Mouse (Mus musculus) lung, postnatal 4 days (tissue): ENCODE data around the gene Sparcl1.

Experiments used
- DNase-seq, 2 experiments: peaks; one replicate each; pipeline ENCODE4 v3.0.0; 2021

Sparcl1 gene

DNA sequence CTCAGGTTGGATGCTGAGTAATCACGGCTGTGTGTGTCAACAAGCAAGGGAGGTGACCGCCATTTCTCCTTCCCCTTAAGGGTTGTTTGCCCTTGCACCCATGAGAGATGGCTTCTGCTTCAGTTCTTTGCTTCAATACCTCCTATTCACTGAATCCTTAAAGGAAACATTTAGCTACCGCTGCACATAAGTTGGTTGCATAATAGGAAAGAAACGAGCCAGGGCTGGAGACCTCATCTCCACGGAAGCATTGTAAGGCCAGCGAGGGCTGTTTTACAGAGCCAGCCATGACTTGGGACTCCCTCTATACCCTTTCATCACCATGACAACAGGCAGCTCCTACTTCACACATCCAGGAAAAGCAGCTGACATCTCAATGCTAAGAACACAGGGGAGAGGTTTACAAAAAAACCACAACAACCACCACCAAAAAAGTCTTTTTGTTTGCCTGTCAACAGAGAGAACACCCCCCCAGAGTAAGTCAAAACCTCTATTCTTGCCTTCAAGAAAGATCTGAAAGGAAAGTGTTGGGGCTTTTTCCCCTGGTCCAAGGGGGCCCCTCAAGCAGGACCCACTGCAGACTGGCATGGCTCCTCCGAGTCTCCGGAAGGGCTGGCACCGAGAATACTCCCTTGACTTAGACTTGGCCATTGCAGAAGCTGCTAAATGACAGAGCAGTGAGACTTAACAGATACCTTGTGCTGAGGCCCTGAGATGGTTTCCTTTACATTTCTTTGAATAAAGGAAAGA, 3.2 kb downstream of the Sparcl1 start:
- no peak for DNase-seq

DNA sequence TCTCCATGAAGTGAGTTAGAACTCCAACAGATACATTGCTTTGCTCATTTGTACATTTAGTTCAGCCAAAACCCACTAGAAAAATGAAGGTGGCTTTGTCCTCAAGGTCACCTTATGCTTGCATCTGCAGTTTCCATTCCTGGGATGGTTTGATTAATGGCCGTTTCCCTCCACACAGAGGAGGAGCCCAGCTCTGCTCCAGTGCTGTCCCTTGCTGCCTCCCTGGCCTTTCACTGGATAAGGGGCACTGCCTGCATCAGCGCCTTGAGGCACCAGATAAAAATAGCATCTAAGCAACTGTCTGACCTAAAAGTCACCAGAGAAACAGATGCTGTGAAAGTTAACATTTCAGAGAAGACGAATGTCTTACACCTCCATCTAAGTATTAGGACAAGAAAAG, 4.0 kb downstream of the Sparcl1 start:
- DNase-seq = peak; percentile 17 to 35

DNA sequence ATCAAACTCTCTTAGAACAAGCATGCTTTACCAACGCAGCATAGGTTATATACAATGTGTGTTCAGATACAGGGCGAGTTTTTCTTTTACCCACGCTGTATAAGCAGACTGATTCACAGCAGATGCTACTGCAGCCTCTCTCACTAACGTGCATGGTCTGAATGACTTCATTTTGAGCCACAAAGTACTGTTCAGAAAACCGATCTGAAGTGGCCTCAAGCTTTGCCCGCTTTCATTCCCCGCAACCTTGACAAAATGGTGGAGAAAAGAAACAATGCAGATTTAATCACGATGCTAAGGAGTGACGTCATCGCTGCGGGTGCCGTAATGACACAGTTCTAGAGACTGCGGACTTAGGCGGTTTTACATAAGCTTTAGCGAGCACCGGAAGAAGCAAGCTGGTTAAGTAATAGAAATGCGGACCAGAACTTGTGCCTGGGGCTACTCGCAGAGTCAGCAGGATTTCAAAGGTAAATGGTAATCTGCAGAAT, 4.6 kb downstream of the Sparcl1 start:
- DNase-seq = peak in 1 of 2 experiments; percentile 11

DNA sequence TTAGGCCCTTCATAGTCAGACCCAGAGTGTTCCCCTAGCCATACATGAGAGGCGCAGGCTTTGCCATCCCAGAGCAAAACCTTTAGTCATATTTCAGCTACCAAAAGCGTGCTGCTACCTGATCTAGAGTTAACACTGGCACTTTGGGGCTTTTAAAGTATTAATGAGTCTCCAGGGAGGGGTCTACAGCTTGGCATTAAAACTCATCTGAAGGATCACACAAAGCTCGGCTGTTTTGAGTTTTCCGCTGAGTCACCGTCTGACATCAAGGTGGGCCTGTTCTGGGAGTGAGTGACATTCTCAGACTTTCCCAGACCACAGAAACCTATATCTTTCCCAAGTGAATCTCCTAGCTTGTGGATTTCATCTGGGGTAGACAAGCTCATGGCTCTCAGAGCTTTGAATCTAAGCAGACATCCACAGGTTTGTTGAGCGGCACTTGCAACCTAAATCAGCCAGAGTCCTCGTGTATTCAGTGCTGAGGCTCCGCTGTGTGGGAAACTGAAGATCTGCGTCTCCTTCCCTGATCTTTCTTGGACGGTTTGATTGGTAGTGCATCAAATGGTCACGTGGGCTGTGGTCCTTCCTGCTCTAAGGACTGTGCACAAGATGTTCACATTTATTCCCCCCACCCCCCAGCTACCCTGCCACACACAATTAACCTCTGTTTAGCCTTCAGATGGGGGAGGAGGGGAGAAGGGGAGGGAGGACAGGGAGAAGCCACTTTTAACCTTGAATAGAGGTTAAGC, 5.2 kb downstream of the Sparcl1 start:
- DNase-seq = no peak

DNA sequence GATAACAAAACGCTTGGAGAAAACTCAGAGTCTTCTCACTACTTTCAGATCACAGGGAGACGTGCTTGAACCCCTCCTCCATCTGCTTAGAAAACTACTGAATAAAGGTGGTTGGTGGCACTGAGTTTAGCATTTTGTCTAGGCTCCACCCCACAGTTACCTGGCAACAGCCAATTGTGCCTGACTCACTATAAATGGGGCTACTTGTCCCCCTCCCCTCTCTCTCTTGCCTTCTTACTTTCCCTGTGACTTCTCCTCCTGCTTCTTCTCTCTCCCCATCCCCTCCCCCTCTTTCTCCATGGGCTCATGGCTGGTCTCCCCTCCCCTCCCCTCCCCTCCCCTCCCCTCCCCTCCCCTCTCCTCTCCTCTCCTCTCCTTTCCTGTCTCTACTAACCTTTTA, 9.4 kb downstream of the Sparcl1 start:
- no peak for DNase-seq

DNA sequence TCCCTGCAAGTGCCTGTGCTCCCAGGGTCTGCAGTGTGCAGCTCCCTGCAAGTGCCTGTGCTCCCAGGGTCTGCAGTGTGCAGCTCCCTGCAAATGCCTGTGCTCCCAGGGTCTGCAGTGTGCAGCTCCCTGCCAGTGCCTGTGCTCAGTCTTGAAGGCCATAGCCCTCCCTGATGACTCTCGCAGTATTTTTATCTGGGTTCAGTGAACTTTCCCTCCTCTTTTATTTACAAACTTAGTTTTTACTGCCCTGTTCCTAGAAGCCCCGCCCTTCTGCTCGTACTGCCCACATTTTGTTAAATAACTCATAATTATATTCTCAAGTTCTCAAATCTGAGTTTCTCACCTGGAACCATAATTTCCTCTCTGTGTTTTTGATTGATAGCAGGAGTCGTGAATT, 10.4 kb downstream of the Sparcl1 start:
- no peak for DNase-seq

DNA sequence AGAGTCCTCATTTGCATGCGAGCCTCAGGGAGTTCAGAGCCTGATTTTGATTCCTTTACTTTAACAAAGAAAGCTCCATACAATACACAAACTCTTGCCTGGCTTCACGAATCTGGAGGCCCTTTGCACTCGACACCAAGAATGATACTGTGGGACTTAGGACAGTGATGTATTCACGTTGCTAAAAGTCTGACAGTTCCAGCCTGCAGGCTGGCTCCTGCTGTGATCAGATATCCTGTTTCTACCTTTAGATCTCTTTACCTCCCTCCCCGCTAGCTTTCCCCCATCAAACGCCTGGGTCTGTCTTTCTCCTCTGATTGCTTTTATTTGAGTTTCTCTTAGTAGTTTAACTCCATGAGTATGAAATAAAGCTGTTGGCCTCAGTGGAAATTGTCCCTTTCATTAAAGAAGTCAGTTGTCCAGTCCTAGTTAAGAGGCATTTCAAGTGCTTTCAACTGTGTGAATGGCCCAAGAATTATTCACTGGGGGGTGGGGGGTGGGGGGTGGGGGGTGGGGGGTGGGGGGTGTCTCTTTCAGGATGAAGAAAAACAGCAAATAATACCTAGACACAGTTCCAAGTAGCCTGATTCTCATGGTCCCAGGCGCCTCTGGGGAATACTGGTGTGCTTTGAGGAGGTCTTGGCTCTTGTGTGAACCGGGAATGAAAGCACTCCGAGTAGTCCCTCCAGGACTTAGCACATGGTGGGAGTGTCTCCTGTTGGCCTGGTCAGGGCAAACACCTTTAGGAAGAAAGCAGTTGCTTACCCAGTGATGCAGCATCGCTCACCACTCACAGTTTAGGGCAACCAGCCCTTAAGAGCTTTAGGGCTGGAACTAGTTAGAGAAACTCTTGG, 11.6 kb downstream of the Sparcl1 start:
- no peak for DNase-seq

DNA sequence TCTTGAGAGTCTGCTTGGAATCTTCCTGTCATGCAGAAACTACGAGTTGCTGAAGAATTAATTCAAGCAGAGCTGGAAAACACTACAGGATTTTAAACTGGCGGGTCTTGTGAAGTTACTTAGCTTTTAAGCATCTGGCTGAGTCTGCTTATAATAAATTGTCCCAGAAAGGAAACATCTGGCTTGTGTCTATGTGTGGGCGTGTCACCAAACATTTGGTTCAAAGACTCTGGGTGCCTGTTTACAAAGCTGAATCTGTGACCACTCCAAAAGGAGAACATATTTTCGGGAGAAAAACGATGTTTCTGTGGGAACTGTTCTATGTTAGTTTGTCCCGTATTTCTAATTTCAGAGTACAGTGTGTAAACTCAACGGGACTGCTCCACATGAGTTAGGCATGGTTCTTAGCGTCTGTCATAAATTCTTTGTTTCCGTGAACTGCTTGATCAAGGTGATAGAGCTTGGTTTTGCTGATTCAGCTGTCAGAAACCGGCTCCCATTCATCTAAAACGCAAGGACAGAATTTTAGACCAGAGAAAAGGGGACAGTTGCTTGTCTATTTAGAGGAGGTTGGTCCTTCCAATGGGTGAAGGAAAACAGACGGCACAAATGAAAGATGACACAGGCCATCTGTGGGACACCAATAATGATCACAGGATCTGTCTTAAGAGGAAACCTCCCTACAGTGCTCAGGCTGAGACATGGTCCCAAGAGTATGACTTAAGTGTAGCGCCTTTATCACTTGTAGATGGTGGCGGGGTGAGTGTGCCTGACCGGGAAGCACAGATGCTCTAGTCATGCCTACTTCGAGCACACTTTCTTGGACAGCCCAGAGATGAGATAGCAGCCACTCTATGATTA, 17.2 kb downstream of the Sparcl1 start:
- peak; percentile 49 to 58 for DNase-seq

DNA sequence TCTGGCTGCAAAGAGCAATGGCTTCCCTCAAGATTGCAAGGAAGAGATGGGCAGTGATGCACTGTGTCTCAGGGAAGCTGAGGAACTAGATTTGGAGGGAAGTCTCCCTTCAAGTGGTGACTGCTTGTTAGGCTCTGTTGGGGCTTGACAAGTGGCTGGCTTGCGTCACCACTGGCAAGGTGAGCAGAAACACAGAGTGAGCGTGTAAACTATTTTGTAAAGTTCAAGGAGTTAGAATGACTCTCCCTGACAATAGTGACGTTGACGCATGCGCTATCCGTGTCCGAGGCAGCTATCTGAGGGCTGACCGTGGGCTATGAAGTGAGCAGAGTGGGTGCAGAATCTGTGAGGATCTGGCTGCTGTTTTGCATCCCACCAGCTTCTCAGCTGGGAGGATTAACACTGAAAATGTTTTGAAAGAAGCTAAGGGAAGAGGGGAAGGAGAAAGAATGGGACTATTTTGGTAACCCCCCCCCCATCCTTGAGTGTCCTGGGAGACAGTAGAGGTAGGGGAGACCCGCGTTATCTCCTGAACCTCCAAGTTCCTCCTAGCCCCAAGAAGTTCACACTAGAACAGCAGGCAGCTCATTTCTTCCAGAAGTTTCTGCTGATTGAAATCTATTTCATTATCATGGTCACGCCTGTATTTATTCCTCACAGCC, 18.0 kb downstream of the Sparcl1 start:
- peak in 1 of 2 experiments; percentile 44 for DNase-seq

DNA sequence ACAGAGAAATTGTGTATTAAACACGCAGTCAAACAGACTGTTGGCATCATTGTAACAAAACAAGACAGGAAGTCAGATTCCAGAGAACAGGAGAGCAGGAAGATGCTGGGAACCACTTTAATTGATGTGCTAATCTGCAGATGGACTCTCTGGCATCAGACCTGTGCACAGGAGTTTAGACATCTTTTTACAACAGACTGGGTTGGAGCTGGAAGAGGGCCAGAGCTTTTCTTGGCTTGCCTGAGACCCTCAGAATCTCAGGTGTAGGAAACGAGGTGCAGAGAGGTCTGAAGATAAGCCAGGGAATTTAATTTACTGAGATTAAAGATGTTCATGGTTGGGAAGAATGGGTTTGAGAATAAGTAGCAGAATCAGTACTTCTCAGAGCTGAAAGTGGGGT, 23.8 kb downstream of the Sparcl1 start:
- DNase-seq = no peak

DNA sequence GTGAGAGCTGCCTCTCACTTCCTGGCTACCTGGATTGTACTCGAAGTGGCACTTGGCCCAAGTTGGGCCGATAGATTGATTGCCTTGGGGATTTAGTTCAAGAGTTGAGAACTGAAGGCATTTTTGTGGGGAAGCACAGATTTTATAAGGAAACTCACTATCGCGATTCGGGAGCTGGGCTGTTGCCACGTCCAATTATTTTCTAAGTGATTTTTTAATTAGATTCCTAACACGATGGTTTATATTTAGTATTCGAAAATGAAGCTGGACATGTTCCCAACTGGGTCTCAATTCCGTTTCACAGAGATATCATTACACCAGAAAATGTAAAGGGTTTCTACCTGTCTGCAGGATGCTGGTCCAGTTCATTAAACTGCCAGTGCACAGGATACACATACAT, 28.2 kb downstream of the Sparcl1 start:
- DNase-seq = no peak

DNA sequence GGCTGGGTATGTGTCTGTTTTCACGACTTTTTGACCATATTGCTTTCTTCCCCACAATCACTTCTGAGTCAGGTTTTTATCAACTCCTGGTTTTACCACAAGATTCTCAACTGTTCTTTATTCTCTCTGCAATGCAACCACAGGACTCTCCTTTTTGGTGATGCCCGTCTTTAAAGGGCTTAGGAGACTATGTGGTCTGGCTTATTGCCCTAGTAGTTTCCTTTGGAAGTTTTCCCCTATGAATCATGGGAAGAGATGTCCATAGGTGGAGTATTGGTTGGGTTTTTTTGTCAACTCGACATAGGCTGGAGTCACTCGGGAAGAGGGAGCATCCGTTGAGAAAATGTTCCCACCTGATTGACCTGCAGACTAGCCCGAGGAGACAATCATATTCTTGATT, 32.8 kb downstream of the Sparcl1 start:
- no peak for DNase-seq

DNA sequence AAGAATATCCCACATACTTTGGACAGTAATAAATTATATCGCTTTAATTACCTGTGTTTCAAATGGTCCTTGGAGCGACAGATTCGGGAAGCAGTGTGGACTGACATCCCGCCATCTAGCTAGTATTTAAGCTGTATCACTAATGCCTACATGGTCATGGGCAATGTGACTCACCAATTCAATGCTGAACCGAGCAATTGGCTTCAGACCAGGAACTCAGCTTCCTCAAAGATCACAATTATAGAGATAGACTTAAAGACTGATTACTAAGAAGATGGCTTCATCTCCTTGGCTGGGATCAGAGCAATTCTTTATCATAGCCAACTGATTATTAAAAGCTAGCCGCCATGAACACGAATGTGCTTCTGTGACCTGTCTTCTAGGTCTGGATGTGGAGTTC, 36.0 kb downstream of the Sparcl1 start, which contains the start of gene Gm17660:
Gene Gm17660, minus strand, starts transcription at position 101 of the 400 bp plus-strand sequence.
- DNase-seq = no peak

DNA sequence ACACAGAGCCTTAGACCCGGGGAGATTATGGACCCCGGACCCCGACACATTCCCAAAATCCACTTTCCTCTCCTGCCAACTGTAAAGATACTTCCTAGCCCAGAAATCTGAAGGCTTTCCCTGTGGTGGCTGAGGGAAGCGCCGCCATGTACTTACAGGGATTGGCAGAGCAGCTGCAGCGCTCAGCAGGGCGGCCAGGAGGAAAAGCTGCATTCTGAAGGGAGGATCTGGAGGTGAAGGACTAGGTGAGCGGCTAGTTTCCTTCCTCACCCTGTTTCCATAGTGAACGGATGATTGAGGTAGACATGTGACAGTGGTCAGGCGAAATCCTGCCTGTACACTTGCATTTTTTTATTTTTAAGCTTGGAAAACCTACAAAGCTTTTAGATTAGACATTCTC, 37.2 kb downstream of the Sparcl1 start:
- DNase-seq = no peak

DNA sequence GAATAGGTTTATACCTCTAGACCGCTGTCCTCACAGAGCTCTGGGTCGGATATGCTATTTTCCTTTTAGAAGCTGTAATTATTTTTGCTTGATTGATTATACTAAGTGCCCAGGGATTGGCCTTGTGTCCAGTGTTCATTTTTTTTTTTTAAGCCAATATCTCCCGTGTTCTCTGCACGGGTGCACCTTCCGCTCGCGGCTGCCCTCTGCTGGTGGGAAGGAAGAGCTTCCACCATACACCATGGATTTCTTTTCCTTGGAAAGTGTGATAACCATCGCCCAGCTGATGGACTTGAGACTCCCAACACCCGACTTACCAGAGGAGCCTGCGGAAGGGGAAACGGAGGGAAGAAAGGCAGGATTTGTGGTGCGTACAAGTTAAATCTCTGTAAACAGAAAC, 39.1 kb downstream of the Sparcl1 start:
- DNase-seq = peak; percentile 68 to 75

DNA sequence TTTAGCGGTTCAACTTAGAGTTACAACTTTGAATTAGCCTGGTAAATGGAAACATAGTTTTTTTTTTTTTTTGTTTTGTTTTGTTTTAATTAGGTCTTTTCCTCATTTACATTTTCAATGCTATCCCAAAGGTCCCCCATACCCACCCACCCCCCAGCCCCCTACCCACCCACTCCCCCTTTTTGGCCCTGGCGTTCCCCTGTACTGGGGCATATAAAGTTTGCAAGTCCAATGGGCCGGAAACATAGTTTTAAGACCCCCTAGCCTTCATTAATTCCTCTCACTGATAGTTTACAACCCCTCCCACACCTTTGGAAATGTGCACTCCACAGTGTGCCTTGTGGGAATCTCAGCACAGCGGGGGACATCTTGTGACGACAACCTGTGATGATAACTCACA, 39.9 kb downstream of the Sparcl1 start:
- no peak for DNase-seq

DNA sequence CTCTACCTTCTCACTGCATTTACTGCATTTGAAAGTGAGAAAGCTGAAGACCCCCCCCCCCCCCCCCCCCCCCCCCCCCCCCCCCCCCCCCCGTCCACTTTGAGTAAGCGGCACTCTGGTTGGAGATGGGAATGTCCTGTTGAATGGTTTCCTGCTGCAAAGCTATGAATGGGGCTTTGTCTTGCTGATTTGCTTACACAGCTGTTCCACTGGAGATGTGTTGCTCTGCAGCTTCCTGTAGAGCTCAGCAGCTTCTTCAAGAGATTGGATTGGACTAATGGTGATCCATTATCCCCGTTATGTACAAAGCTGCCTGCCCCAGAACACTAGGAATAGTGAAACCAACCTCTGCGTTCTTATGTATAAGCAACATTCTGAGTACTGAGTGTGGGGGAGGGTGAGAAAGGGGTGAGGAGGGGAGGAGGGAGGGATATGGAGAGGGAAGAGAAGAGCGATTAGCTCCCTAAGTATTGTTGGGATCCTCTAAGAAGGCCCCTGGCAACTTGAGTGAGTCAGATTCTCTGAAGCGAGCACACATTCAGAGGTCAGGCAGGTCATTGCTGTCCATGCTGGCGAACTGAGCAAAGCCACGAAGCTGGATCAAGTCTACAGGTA, 41.2 kb downstream of the Sparcl1 start:
- no peak for DNase-seq

DNA sequence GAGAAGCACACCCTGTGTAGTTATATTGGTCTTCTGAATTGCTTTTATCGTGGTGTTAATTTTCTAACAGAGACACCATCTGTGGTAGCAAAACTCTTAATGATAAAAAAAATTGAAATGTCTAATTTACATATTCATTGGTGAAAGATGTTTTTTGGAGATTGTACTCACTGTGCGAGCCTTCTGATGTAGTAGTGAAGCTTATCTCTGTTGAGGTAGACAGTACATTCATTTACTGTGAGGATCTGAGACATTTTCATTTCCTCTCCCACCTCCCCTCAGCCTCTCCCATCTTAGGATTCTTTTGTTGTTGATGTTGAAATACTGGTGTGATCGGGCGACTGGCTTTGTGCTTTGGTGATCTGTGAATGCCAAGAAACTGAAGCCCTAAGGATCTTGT, 42.5 kb downstream of the Sparcl1 start:
- no peak for DNase-seq

DNA sequence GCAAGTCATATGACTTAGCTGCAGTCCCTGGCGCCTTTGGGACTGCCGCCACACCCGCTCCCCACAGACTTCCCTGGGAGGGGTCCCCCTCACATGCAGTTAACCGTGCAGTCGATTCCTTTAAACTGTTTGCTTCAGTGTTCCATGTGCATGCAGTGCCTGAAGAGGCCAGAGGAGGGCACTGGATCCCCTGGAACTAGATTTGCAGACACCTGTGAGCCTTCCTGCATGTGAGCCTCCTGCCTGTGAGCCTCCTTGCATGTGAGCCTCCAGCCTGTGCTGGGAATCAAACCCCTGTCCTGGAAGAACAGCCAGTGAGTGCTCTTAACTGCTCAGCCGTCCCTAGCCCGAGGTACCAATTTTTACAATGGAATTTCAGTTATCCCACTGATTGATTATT, 44.8 kb downstream of the Sparcl1 start:
- DNase-seq = no peak

DNA sequence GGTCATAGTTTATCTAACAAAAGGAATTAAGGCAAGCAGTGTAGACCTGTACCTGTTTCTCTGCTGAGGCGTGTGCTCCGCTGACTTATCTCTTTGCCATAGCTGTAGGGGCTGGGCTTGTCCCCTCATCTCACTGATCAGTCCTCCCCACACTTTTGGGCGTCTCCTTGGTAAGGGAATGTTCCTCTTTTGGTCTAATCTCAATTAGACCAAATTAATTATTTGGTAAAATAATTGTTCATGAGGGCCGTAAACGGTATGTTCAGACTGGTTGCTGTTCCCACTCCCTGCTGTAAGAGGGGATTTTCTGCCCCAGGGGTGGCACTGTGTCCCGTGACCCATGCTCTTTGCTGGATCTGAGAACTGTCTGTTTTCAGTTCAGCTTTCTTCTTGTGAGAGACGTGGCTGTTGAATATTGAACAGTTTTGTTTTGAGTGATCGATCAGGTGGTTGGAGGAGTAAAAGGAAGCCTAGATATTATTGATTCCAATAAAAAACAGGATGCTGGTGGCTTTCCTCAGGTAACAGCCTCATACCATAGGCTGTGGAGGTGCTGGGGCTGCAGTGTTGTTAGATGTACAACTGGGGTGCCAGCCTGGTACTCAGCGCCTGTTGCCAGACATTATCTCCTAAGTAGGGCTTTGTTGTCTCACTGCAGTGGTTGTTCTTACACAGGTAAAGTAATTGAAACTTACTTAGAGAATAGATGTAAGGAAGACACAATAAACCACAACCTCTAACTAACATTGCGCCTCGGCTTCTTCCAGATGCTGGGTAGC, 50.6 kb downstream of the Sparcl1 start:
- DNase-seq = no peak
